Mouse (Mus musculus) brain, embryonic 14.5 days (tissue): Measurements from ENCODE around the gene Alkbh7.
A peak's percentile ranks its signal among the peaks of the same experiment; 100 is the strongest.

Experiments used
- CTCF ChIP-seq: fragments of 200-500 bp; IDR thresholded peaks from 2 replicates; pipeline ENCODE4 v1.5.1; 2012; ENCODE audit warnings: inconsistent platforms, mild to moderate bottlenecking, moderate library complexity, borderline replicate concordance; ENCODE audit not compliant: insufficient read depth, insufficient read length; ENCODE audit errors: extremely low read depth
- POLR2A ChIP-seq: fragments of 200-500 bp; IDR thresholded peaks from 2 replicates; pipeline ENCODE4 v1.6.1; 2012; ENCODE audit warnings: mild to moderate bottlenecking, inconsistent platforms, borderline replicate concordance; ENCODE audit not compliant: poor library complexity, insufficient read depth, insufficient read length, severe bottlenecking; ENCODE audit errors: extremely low read depth

DNA sequence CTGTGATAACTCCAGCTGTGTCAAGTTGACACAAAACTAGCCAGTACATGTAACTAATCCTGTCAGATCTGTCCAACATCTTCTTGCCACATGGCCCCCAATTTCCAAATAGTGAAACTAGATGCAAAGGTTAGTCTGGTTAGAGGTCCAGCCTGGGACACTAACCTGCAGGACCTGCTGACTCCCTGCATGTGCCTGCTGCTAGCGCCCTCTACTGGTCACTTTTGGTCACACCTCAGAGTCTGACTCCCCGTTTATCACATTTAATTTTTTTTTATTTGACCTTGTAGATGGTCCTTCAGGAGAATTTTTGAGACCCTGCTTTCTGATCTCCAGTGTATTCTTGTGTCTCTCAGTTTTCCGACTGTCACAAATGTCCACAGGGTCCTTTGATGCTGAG is 46.2 kb upstream of the Alkbh7 start:
- TF ChIP-seq CTCF (peak; percentile 81), POLR2A (no peak)
